Mouse (Mus musculus) testis, adult 2 months (tissue): ENCODE measurements around the gene Snorc. TPM values are rescaled to one million over a fixed set of nuclear protein-coding genes. Genes with fewer than 3 reads are reported as not detected.

ENCODE experiments used
- H3K27ac ChIP-seq: fragments of 200-500 bp; 2 replicates; pipeline ENCODE4 v1.5.1; 2012; ENCODE audit warnings: low read depth, low read length; ENCODE audit not compliant: control insufficient read depth, insufficient read depth
- H3K27me3 ChIP-seq: fragments of 200-500 bp; 2 replicates; pipeline ENCODE4 v1.6.1; 2012; ENCODE audit warnings: mild to moderate bottlenecking, low read length, moderate library complexity; ENCODE audit not compliant: control insufficient read depth, insufficient read depth
- H3K36me3 ChIP-seq: fragments of 200-500 bp; 2 replicates; pipeline ENCODE4 v1.6.1; 2012; ENCODE audit warnings: mild to moderate bottlenecking, low read length; ENCODE audit not compliant: control insufficient read depth, insufficient read depth
- H3K4me1 ChIP-seq: fragments of 200-500 bp; 2 replicates; pipeline ENCODE4 v1.6.1; 2012; ENCODE audit warnings: low read length; ENCODE audit not compliant: control insufficient read depth, insufficient read depth
- H3K4me3 ChIP-seq: fragments of 200-500 bp; 2 replicates; pipeline ENCODE4 v1.5.1; 2012; ENCODE audit warnings: low read depth, mild to moderate bottlenecking, low read length, moderate library complexity, mixed read lengths; ENCODE audit not compliant: control insufficient read depth
- CTCF ChIP-seq: fragments of 200-500 bp; IDR thresholded peaks from 2 replicates; pipeline ENCODE4 v1.5.1; 2012; ENCODE audit warnings: low read depth, mild to moderate bottlenecking, inconsistent platforms, low read length, moderate library complexity; ENCODE audit not compliant: control insufficient read depth, insufficient read depth, insufficient replicate concordance
- POLR2A ChIP-seq: fragments of 200-500 bp; IDR thresholded peaks from 2 replicates; pipeline ENCODE4 v1.6.1; 2012; ENCODE audit warnings: low read depth, mild to moderate bottlenecking, inconsistent platforms, low read length, moderate library complexity; ENCODE audit not compliant: control insufficient read depth
- polyA plus RNA-seq: library from polyadenylated mRNA; depleted of rRNA; stranded (reverse); fragments of >200 nt; gene quantifications from 2 replicates; pipeline ENCODE4 v1.2.3, GENCODE M21; 2012

Snorc gene
- polyA plus RNA-seq, 1 experiment: not detected

DNA sequence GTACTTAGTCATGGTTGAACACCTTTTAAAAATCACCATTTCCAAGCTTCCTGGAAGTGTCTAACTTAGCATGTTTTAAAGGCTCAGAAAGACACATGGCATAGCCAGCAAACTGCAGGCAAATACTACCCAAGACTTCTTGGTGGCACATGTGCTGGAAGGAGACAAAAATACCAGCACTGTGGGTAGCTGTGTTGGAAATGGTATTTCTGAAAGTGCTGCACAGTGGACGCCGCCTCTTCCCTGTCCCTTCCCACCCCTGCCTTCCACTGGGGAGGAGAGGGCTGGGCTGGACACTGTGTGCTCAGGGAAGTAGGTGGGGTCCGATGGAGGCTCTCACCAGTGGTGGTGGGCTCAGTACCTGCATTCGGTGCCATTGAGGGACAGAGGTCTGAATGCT lies 35.5 kb downstream of the Snorc start:
- no peak for TF ChIP-seq POLR2A
- no peak for TF ChIP-seq CTCF

DNA sequence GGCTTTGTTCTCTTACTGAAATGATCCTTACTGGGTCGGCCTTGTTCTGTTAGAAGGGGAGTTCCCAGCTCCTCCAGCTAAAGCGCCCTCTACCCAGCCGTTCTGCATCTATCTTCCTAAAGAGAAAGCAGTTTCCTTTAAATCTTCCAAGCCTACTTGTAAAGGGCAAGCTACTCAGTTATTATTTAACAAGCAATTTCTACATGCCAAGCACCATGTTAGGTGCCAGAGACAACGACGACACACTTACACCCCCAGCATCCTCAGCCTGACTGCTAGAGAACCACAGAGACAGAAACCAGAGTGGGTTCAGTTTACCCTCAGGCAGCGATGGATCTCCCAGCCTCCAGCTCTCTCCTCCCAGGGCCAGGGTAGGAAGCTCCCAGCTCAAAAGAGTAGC lies 37.8 kb downstream of the Snorc start:
- no peaks in the 10 kb centered on the region for H3K36me3 ChIP-seq
- H3K27ac ChIP-seq: no peak overlapping the region
- H3K4me3 ChIP-seq: no peak overlapping the region
- TF ChIP-seq POLR2A: no peak
- no peak for TF ChIP-seq CTCF
- H3K27me3 ChIP-seq: peaks cover 6% of the 10 kb centered on the region
- peaks cover 19% of the 10 kb centered on the region for H3K4me1 ChIP-seq

More for the DNA sequence above, 35.5 kb downstream of the Snorc start:
- H3K4me1 ChIP-seq: peaks cover 17% of the 10 kb centered on the region
- H3K27me3 ChIP-seq: peaks cover 6% of the 10 kb centered on the region
- H3K36me3 ChIP-seq: no peaks in the 10 kb centered on the region
- no peak overlapping the region for H3K4me3 ChIP-seq
- no peak overlapping the region for H3K27ac ChIP-seq

DNA sequence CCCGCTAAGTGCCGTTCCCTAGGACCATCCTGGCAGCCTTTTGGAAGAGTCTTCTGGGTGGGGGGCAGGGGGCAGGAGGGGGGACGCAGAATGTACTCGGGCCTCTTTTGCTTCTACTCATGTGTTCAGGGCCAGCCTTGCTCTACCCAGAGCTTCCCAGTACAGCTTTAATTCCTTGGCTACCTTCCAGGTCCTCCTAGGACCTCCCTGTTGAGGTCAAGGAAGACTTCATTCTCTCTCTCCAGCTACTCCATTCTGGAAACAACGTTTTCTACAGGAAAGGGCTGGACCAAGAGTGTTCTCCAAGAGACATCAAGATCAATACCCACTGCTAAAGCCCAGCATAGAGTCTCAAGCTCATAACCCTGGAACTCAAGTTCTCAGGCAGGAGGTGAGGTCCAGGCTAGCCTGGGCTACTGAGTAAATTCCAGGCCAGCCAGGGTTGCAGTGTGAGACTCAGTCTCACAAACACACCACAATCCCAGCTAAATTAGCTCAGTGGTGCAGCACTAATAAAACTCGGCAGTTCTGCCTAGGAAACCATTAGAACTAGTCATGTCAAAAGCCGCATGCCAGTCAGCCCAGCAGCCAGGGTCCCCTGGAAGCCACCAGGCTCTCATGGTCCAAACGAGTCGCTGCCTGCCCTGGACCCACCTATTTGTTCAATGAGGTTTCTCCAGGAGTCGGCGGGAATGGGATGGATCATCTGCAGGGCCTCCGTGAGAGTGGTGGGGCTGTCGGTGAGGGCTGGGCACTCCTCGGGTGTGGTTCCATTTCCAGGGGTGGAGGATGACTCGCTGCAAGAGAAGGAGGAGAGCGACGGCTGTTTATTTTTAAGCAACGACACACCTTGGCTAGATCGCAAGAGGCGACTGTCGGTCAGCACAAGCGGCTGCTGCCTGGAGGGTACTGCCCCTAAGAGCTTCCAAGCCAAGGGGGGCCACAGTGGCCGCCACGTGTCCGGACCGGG lies 38.8 kb downstream of the Snorc start:
- Histone ChIP-seq H3K36me3 (no peaks in the 10 kb centered on the region), H3K4me3 (peak overlapping the region; percentile 82), H3K27ac (peak overlapping the region; percentile 46; the same call in 1 of the 2 replicates), H3K4me1 (peaks cover 19% of the 10 kb centered on the region), H3K27me3 (peaks cover 6% of the 10 kb centered on the region)
- TF ChIP-seq POLR2A (no peak), CTCF (no peak)

DNA sequence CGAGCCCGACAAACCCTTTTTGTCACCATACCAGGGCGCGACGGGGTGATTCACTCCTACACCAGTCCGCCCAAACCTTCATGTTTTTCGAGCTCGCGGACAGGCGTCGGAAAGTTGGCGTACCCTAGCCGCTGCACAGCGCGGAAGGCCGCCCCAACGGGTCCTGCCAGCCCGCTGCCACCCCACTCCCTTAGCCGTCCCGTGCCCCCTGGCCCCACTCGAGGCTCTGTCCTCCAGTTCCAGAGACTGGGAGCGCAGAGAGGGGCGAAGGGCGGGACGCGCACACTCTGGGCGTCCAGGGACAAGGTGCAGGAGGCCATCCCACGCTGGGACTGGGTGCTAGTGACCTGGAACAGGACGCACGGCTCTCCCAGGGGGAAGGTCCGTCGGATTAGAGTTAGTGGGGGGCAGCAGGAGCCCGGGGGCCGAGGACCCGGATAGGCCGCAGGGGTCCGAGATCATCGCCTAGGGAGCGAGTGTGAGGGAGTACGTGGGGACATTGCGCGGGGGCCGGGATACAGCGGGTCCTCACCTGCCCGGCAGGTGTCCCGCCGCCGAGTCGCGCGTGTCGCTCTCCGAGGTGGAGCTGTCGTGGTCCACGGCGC lies 39.6 kb downstream of the Snorc start, which contains the start of gene Neu2:
Gene Neu2 (plus strand): TSS at position 329 of the 605 bp plus-strand sequence.
- no peaks in the 10 kb centered on the region for H3K36me3 ChIP-seq
- peak within 1 kb of the TSS; percentile 82 for H3K4me3 ChIP-seq
- peaks cover 19% of the 10 kb centered on the region for H3K4me1 ChIP-seq
- TF ChIP-seq CTCF (no peak), POLR2A (no peak)
- peaks cover 6% of the 10 kb centered on the region for H3K27me3 ChIP-seq
- peak within 1 kb of the TSS; percentile 46; the same call in 1 of the 2 replicates for H3K27ac ChIP-seq

DNA sequence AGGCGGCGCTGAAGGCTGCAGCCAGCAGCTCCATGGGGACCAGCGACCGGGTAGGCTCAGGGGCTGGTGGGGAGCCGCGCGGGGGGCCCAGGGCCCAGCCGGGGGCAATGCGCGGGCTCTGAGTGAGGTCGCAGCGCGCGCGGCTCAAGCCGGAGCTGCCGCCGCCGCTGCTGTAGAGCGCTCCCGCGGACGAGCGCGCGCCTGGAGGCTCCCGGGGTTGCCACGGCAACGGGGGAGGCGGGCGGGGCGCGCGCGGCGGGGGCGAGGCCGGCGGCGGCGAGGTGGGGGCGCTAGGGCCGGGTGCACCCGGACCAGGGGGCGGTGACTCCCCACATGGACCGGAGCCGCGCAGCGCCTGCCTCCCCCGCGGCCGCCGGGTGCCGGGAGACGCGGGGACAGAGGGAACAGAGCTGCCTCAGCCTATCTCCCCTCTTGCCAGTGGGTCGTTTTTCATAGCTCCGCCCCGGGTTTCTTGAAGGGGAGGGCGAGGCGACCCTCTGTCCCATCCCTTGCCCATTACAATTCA lies 40.2 kb downstream of the Snorc start:
- Histone ChIP-seq H3K27ac (no peak overlapping the region), H3K4me1 (peaks cover 19% of the 10 kb centered on the region), H3K36me3 (no peaks in the 10 kb centered on the region), H3K27me3 (peaks cover 6% of the 10 kb centered on the region), H3K4me3 (peak overlapping the region; percentile 82)
- no peak for TF ChIP-seq CTCF
- no peak for TF ChIP-seq POLR2A

DNA sequence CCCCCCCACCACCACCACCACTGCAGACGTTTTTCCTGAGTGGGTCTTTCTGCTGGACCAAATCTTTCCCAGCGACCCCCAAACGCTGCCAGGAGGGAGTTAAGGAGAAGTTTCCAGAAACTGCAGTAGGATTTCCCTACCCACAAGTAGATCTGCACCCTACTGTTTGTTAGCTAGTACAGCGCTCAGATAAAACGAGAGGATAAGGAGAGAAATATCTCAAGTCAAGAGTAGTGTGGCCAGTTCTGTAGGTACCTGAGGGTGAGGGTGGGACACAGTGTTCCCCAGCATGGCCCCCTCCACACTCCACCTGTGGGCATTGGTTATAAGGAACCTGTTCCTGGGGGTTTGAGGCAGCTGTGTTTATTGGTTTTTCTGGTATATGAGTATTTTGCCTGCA lies 40.8 kb downstream of the Snorc start:
- H3K4me1 ChIP-seq: peaks cover 19% of the 10 kb centered on the region
- H3K4me3 ChIP-seq: no peak overlapping the region
- no peaks in the 10 kb centered on the region for H3K36me3 ChIP-seq
- peaks cover 6% of the 10 kb centered on the region for H3K27me3 ChIP-seq
- TF ChIP-seq CTCF: no peak
- no peak for TF ChIP-seq POLR2A
- H3K27ac ChIP-seq: no peak overlapping the region

DNA sequence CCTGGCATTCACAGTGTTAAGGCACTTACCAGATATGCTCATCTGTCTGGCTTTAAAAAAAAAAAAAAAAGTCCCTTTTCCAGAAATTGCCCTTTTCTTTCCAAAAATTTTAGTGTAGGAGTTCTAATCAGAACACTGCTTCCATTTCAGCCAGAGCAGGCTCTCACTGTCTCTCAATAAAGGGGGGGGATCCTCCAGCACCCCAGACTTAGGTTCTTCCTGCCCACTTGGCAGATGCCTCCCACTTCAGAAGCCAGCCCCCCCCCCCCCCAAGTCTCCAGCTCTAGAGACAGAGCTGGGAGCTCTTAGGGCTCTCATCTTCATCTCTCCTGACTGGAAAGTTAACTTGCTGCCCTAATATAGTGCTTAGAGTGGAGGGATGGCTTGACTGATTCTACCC lies 50.4 kb downstream of the Snorc start:
- H3K27ac ChIP-seq: no peak overlapping the region
- TF ChIP-seq CTCF (no peak), POLR2A (no peak)
- H3K36me3 ChIP-seq: no peaks in the 10 kb centered on the region
- no peaks in the 10 kb centered on the region for H3K4me1 ChIP-seq
- H3K27me3 ChIP-seq: no peaks in the 10 kb centered on the region
- no peak overlapping the region for H3K4me3 ChIP-seq
